Mouse (Mus musculus): ENCODE results near the gene Mrc2.

Mrc2 gene

GRCm38 (mm10) chr11:105385266-105385665 is 92.8 kb downstream of the Mrc2 start:
- DNase-seq (ENCODE audit: low read depth, low spot score): no peak

GRCm38 (mm10) chr11:105388636-105389035 is 96.2 kb downstream of the Mrc2 start:
- DNase-seq (ENCODE audit: low read depth, low spot score): peak; percentile 31

- DNase-seq (ENCODE audit: low read depth, low spot score): no peak
Measured at GRCm38 (mm10) chr11:105390290-105390689, 97.8 kb downstream of the Mrc2 start.

Measured in ZHBTc4 (cell line).